Mouse (Mus musculus): ENCODE measurements at regions not wholly inside any gene's neighbourhood (a gene's known extent, or its start where the extent isn't known, plus 50 kb on each side); places are given as distances from the start of the nearest gene placed in this dataset.

DNA sequence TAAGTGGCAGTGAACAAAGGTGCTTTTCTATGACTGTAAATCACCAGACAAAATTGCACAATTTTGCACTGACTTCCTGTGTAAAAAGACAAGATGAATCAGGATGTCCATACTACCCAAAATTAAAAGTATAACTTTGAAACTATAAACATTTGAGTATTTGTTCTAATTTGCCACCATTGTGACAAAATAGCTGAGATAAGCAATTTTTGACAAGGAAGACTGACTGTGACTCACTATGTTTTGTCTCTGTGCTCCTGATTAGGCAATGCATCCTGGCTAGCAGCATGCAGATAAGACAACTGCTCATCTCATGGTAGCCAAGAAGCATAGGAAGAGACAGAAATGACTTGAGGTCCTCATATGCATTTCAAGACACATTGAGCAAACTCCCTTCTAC, 577.7 kb upstream of the Adgra3 start:
- Histone ChIP-seq H3K4me2 (replicated peaks; ENCODE audit: low read depth, low read length) (no peak overlapping the region), H3K9ac (replicated peaks; ENCODE audit: low read length) (no peak overlapping the region), H3K27ac (ENCODE audit: low read length) (no peak overlapping the region), H3K27me3 (ENCODE audit: insufficient read depth, low read length) (no peaks in the 10 kb centered on the region), H3K4me1 (ENCODE audit: insufficient read depth, low read length) (no peaks in the 10 kb centered on the region), H3K9me3 (ENCODE audit: low read length) (no peaks in the 10 kb centered on the region), H3K36me3 (ENCODE audit: insufficient read depth, low read length) (no peaks in the 10 kb centered on the region), H3K4me3 (ENCODE audit: low read length) (no peak overlapping the region)
- ATAC-seq (ENCODE audit: low FRiP score, low TSS enrichment) = no peak

DNA sequence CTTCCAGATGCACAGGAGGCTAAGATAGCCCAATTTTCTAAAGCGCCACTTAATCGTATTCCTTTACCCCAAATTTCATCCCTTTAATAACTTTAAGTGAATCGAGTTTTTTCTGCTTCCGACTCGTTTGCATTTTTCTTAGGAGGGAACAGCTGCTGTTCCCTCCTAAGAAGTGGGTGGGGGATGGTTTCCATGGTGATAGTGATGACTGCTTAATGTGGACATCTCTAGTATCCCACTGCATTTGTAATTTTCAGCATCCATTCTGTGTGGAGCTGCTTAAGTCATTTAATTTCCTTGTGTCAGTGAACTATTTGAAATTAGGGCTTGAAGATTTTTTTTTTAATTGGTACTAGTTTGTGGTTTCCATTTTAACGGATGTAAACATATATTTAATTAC, 567.8 kb upstream of the Adgra3 start:
- no peaks in the 10 kb centered on the region for H3K36me3 ChIP-seq (ENCODE audit: insufficient read depth, low read length)
- no peak for ATAC-seq (ENCODE audit: low FRiP score, low TSS enrichment)
- H3K27me3 ChIP-seq (ENCODE audit: insufficient read depth, low read length) = no peaks in the 10 kb centered on the region
- H3K4me1 ChIP-seq (ENCODE audit: insufficient read depth, low read length) = no peaks in the 10 kb centered on the region
- H3K9me3 ChIP-seq (ENCODE audit: low read length) = no peaks in the 10 kb centered on the region
- no peak overlapping the region for H3K4me3 ChIP-seq (ENCODE audit: low read length)
- H3K4me2 ChIP-seq (replicated peaks; ENCODE audit: low read depth, low read length) = no peak overlapping the region
- no peak overlapping the region for H3K27ac ChIP-seq (ENCODE audit: low read length)
- 85% methylated on average over 6 of the region's 6 CpGs for WGBS
- no peak overlapping the region for H3K9ac ChIP-seq (replicated peaks; ENCODE audit: low read length)

DNA sequence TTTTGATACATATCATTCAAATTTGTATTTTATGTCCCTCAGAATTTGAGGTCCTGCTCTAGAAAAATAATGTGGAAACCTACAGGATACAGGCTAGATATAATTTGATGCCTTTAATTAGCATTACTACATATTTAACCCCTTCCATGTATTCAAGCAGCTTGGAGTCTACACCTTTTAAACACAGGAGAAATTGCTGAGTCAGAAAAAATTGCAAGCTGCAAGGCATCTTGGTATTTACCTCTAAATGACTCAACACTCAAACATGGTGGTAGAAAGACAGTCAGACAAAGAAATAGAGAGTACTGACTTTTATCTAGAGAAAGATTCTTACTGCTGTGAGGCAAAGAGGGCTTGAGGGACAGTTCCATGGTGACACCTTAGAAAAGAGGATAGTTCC, 565.4 kb upstream of the Adgra3 start:
- Histone ChIP-seq H3K9ac (replicated peaks; ENCODE audit: low read length) (no peak overlapping the region), H3K4me2 (replicated peaks; ENCODE audit: low read depth, low read length) (no peak overlapping the region), H3K27ac (ENCODE audit: low read length) (no peak overlapping the region), H3K36me3 (ENCODE audit: insufficient read depth, low read length) (no peaks in the 10 kb centered on the region), H3K4me3 (ENCODE audit: low read length) (no peak overlapping the region), H3K4me1 (ENCODE audit: insufficient read depth, low read length) (no peaks in the 10 kb centered on the region), H3K27me3 (ENCODE audit: insufficient read depth, low read length) (no peaks in the 10 kb centered on the region), H3K9me3 (ENCODE audit: low read length) (no peaks in the 10 kb centered on the region)
- ATAC-seq (ENCODE audit: low FRiP score, low TSS enrichment) = no peak

Measured in kidney, embryonic 16.5 days (tissue).